Mouse (Mus musculus) neural tube, embryonic 12.5 days (tissue): ENCODE data around the gene Dnajc5. TPM values are rescaled to one million over a fixed set of nuclear protein-coding genes. Genes with fewer than 3 reads are reported as not detected.
A peak's percentile ranks its signal among the peaks of the same experiment; 100 is the strongest.

Experiments
- ATAC-seq: fragments of 200-750 bp; cut with Nextera tagmentation; 2 replicates; pipeline ENCODE4 v1.8.0; 2017; ENCODE audit warnings: low read depth, mild to moderate bottlenecking, moderate TSS enrichment, moderate library complexity; ENCODE audit not compliant: low FRiP score
- H3K27ac ChIP-seq: fragments of 300-500 bp; sonication (generic); 2 replicates; pipeline ENCODE4 v1.5.1; 2016
- H3K27me3 ChIP-seq: fragments of 300-500 bp; sonication (generic); replicated peaks from 2 replicates; pipeline ENCODE4 v1.6.1; 2016; ENCODE audit warnings: mild to moderate bottlenecking
- H3K36me3 ChIP-seq: fragments of 300-500 bp; sonication (generic); 2 replicates; pipeline ENCODE4 v1.6.1; 2016; ENCODE audit warnings: mild to moderate bottlenecking
- H3K4me1 ChIP-seq: fragments of 300-500 bp; sonication (generic); 2 replicates; pipeline ENCODE4 v1.6.1; 2016
- H3K4me2 ChIP-seq: fragments of 300-500 bp; sonication (generic); replicated peaks from 2 replicates; pipeline ENCODE4 v1.6.1; 2016; ENCODE audit warnings: mild to moderate bottlenecking
- H3K4me3 ChIP-seq: fragments of 300-500 bp; sonication (generic); 2 replicates; pipeline ENCODE4 v1.5.1; 2016
- H3K9ac ChIP-seq: fragments of 300-500 bp; sonication (generic); 2 replicates; pipeline ENCODE4 v1.6.1; 2016; ENCODE audit warnings: mild to moderate bottlenecking
- H3K9me3 ChIP-seq: fragments of 300-500 bp; sonication (generic); 2 replicates; pipeline ENCODE4 v1.6.1; 2016; ENCODE audit warnings: mild to moderate bottlenecking
- WGBS: fragments of 180-500 bp; shearing (Covaris S2); methylation state at CpG from one replicate; pipeline ENCODE4 v1.1.7; 2016; 5-methylcytosine and 5-hydroxymethylcytosine counted together
- microRNA-seq: library from miRNA; unstranded; fragments of <30 nt; microRNA quantifications from one replicate; pipeline ENCODE4, GENCODE M21; 2017
- polyA plus RNA-seq: library from polyadenylated mRNA; unstranded; fragments of >200 nt; fragmentation: Nextera tagmentation; extraction: Ambion mirVana; gene quantifications from 2 replicates; pipeline ENCODE4 v1.2.1, GENCODE M21; 2016

The Dnajc5 gene
- polyA plus RNA-seq, 1 experiment from 2014 or later, result 141 TPM

GRCm38 (mm10) chr2:181596221-181596960, 76.1 kb downstream of the Dnajc5 start:
- peak overlapping the region; percentile 19; the same call in 1 of the 2 replicates for H3K9ac ChIP-seq
- H3K27ac ChIP-seq, result no peak overlapping the region
- 62% methylated on average over 6 of the region's 6 CpGs for WGBS
- H3K4me2 ChIP-seq, result no peak overlapping the region
- H3K27me3 ChIP-seq, result no peaks in the 10 kb centered on the region
- ATAC-seq, result no peak
- H3K4me3 ChIP-seq, result no peak overlapping the region
- H3K36me3 ChIP-seq, result peaks cover 18% of the 10 kb centered on the region; the same call in 1 of the 2 replicates
- no peaks in the 10 kb centered on the region for H3K9me3 ChIP-seq
- H3K4me1 ChIP-seq, result peaks cover 29% of the 10 kb centered on the region

GRCm38 (mm10) chr2:181597378-181598061, 77.2 kb downstream of the Dnajc5 start:
- Histone ChIP-seq H3K4me3 (peak overlapping the region; percentile 9; the same call in 1 of the 2 replicates), H3K4me1 (peaks cover 32% of the 10 kb centered on the region), H3K27ac (no peak overlapping the region), H3K9ac (no peak overlapping the region), H3K9me3 (no peaks in the 10 kb centered on the region), H3K27me3 (no peaks in the 10 kb centered on the region), H3K4me2 (peak overlapping the region; percentile 91), H3K36me3 (peaks cover 18% of the 10 kb centered on the region; the same call in 1 of the 2 replicates)
- no peak for ATAC-seq
- WGBS, result 71% methylated on average over 7 of the region's 7 CpGs

GRCm38 (mm10) chr2:181598454-181599351, 78.4 kb downstream of the Dnajc5 start, which contains the start of gene Samd10:
Samd10 (minus strand) TSS chr2:181599212.
- H3K4me2 ChIP-seq, result peak within 1 kb of the TSS; percentile 91
- 2% methylated on average over 71 of the region's 71 CpGs for WGBS
- peak; percentile 38; the same call in 1 of the 2 replicates for ATAC-seq

GRCm38 (mm10) chr2:181600226-181600758, 80.0 kb downstream of the Dnajc5 start:
- peaks cover 16% of the 10 kb centered on the region; the same call in 1 of the 2 replicates for H3K36me3 ChIP-seq
- no peak for ATAC-seq
- H3K9ac ChIP-seq, result no peak overlapping the region
- no peaks in the 10 kb centered on the region for H3K9me3 ChIP-seq
- H3K27me3 ChIP-seq, result no peaks in the 10 kb centered on the region
- 72% methylated on average over 6 of the region's 6 CpGs for WGBS
- H3K4me1 ChIP-seq, result peaks cover 28% of the 10 kb centered on the region
- H3K4me3 ChIP-seq, result peak overlapping the region; percentile 86
- no peak overlapping the region for H3K27ac ChIP-seq
- peak overlapping the region; percentile 87 for H3K4me2 ChIP-seq

More at GRCm38 (mm10) chr2:181598454-181599351, 78.4 kb downstream of the Dnajc5 start, which contains the start of gene Samd10:
- Histone ChIP-seq H3K27ac (peak within 1 kb of the TSS; percentile 75), H3K4me1 (peaks cover 28% of the 10 kb centered on the region), H3K9me3 (no peaks in the 10 kb centered on the region), H3K9ac (peak within 1 kb of the TSS; percentile 91), H3K27me3 (no peaks in the 10 kb centered on the region), H3K36me3 (peaks cover 18% of the 10 kb centered on the region; the same call in 1 of the 2 replicates), H3K4me3 (peak within 1 kb of the TSS; percentile 72)

- peak overlapping the region; percentile 80 for H3K9ac ChIP-seq
- peak overlapping the region; percentile 86 for H3K4me3 ChIP-seq
- peaks cover 28% of the 10 kb centered on the region for H3K4me1 ChIP-seq
- no peaks in the 10 kb centered on the region for H3K9me3 ChIP-seq
- no peaks in the 10 kb centered on the region for H3K27me3 ChIP-seq
- H3K27ac ChIP-seq, result no peak overlapping the region; the same call in 1 of the 2 replicates
- peak; percentile 90 for ATAC-seq
- 2% methylated on average over 57 of the region's 57 CpGs for WGBS
- peaks cover 9% of the 10 kb centered on the region; the same call in 1 of the 2 replicates for H3K36me3 ChIP-seq
- peak overlapping the region; percentile 87 for H3K4me2 ChIP-seq
Observed at GRCm38 (mm10) chr2:181600828-181601750, 80.8 kb downstream of the Dnajc5 start.

- H3K4me1 ChIP-seq, result peaks cover 28% of the 10 kb centered on the region
- H3K36me3 ChIP-seq, result 0 out of 2 replicates have a peak, but pooled peaks cover 3% of the 10 kb centered on the region
- peak overlapping the region; percentile 80 for H3K9ac ChIP-seq
- no peaks in the 10 kb centered on the region for H3K9me3 ChIP-seq
- peak overlapping the region; percentile 86 for H3K4me3 ChIP-seq
- no peak overlapping the region for H3K27ac ChIP-seq
- H3K27me3 ChIP-seq, result no peaks in the 10 kb centered on the region
- no peak for ATAC-seq
- 29% methylated on average over 10 of the region's 10 CpGs for WGBS
- H3K4me2 ChIP-seq, result peak overlapping the region; percentile 87
Observed at GRCm38 (mm10) chr2:181601751-181602145, 81.5 kb downstream of the Dnajc5 start.

- no peak for ATAC-seq
- H3K4me1 ChIP-seq, result peaks cover 26% of the 10 kb centered on the region
- no peaks in the 10 kb centered on the region for H3K9me3 ChIP-seq
- 76% methylated on average over 4 of the region's 4 CpGs for WGBS
- H3K27ac ChIP-seq, result no peak overlapping the region
- no peaks in the 10 kb centered on the region for H3K36me3 ChIP-seq
- no peaks in the 10 kb centered on the region for H3K27me3 ChIP-seq
- H3K4me2 ChIP-seq, result peak overlapping the region; percentile 87
- no peak overlapping the region for H3K9ac ChIP-seq
- H3K4me3 ChIP-seq, result no peak overlapping the region; the same call in 1 of the 2 replicates
Observed at GRCm38 (mm10) chr2:181602367-181602766, 82.1 kb downstream of the Dnajc5 start.

Small RNA genes lying within 50 kb of the gene (microRNA-seq; reads per million reads assigned to microRNA genes)
- gene Mir7006, result not detected

Other genes starting within 250 kb of the Dnajc5 start
- gene Gmeb2, start 232.4 kb upstream of the Dnajc5 start, polyA plus RNA-seq, result 20.6 and 21.4 TPM in 2 replicates
- gene Stmn3, start 206.0 kb upstream of the Dnajc5 start, polyA plus RNA-seq, result 649 and 671 TPM in 2 replicates
- 41.1 and 49.0 TPM in 2 replicates for gene Rtel1, start 200.7 kb upstream of the Dnajc5 start, polyA plus RNA-seq
- gene Zgpat, start 155.6 kb upstream of the Dnajc5 start, polyA plus RNA-seq, result 69.8 and 74.4 TPM in 2 replicates
- gene Arfrp1, start 155.1 kb upstream of the Dnajc5 start, polyA plus RNA-seq, result 79.6 and 82.7 TPM in 2 replicates
- 36.8 and 41.8 TPM in 2 replicates for gene Lime1, start 140.4 kb upstream of the Dnajc5 start, polyA plus RNA-seq
- 26.8 and 27.2 TPM in 2 replicates for gene Zbtb46, start 61.1 kb upstream of the Dnajc5 start, polyA plus RNA-seq
- gene Abhd16b, start 27.3 kb upstream of the Dnajc5 start, polyA plus RNA-seq, result 0.14 TPM in 1 of 2 replicates, not detected in the other
- 127 and 130 TPM in 2 replicates for gene Tpd52l2, start 23.3 kb upstream of the Dnajc5 start, polyA plus RNA-seq
- 59.9 and 65.9 TPM in 2 replicates for gene Uckl1, start 64.4 kb downstream of the Dnajc5 start, polyA plus RNA-seq
- 72.9 and 78.0 TPM in 2 replicates for gene Prpf6, start 71.4 kb downstream of the Dnajc5 start, polyA plus RNA-seq
- 86.5 and 89.6 TPM in 2 replicates for gene Zfp512b, start 72.3 kb downstream of the Dnajc5 start, polyA plus RNA-seq
- 107 and 112 TPM in 2 replicates for gene Samd10, start 78.7 kb downstream of the Dnajc5 start, polyA plus RNA-seq
- not detected in 2 replicates for gene Gm29797, start 136.5 kb downstream of the Dnajc5 start, polyA plus RNA-seq
- 20.3 and 20.6 TPM in 2 replicates for gene Sox18, start 151.2 kb downstream of the Dnajc5 start, polyA plus RNA-seq
- gene Tcea2, start 159.8 kb downstream of the Dnajc5 start, polyA plus RNA-seq, result 27.3 and 30.0 TPM in 2 replicates
- 44.0 and 44.8 TPM in 2 replicates for gene Rgs19, start 173.5 kb downstream of the Dnajc5 start, polyA plus RNA-seq
- gene Lkaaear1, start 178.0 kb downstream of the Dnajc5 start, polyA plus RNA-seq, result not detected in 2 replicates
- 36.4 and 39.6 TPM in 2 replicates for gene Oprl1, start 194.5 kb downstream of the Dnajc5 start, polyA plus RNA-seq
- gene Myt1, start 242.8 kb downstream of the Dnajc5 start, polyA plus RNA-seq, result 70.4 and 79.3 TPM in 2 replicates